Mouse (Mus musculus) monocyte, adult 59 days (primary cell): ENCODE measurements around the gene Bfar. TPM values are rescaled to one million over a fixed set of nuclear protein-coding genes. Genes with fewer than 3 reads are reported as not detected.

Source experiments
- total RNA-seq, 2 experiments: library from RNA; stranded (reverse); gene quantifications; one replicate each; pipeline ENCODE4 v1.2.4; 2023

Gene Bfar
- total RNA-seq = 10 to 100 TPM; 56.9 to 59.4 TPM

GRCm38 (mm10) chr16:13671685-13672385, at the start of gene Bfar, which contains the start of gene 3110001I22Rik:
Bfar (plus strand) TSS chr16:13671858.
3110001I22Rik (plus strand) TSS chr16:13671929.

DNA sequence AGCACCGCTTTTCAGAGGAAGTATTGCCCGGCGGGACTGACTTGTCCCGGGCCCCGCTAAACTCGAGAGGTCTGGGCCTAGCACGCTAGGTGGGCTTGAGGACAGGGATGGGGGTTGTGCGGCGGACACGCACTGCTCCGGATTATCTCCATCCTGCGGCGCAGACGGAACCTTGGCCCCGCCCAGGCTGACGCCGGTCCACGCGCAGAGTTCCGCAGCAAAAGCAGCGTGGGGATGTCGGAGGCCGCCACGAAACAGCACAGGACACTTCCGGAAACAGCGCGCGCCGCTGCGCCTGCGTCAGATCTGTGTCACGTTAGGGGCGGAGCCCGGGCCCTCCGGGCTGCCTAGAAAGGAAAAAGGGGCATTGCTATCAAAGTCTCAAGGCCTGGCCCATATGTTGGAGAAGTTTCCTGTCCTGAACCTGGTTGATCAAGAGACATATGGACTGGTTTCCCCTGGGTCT, 3.7 kb upstream of the Bfar start, which contains the start of gene Parn:
Parn (minus strand) TSS at position 293 of the 466 bp plus-strand sequence.

DNA sequence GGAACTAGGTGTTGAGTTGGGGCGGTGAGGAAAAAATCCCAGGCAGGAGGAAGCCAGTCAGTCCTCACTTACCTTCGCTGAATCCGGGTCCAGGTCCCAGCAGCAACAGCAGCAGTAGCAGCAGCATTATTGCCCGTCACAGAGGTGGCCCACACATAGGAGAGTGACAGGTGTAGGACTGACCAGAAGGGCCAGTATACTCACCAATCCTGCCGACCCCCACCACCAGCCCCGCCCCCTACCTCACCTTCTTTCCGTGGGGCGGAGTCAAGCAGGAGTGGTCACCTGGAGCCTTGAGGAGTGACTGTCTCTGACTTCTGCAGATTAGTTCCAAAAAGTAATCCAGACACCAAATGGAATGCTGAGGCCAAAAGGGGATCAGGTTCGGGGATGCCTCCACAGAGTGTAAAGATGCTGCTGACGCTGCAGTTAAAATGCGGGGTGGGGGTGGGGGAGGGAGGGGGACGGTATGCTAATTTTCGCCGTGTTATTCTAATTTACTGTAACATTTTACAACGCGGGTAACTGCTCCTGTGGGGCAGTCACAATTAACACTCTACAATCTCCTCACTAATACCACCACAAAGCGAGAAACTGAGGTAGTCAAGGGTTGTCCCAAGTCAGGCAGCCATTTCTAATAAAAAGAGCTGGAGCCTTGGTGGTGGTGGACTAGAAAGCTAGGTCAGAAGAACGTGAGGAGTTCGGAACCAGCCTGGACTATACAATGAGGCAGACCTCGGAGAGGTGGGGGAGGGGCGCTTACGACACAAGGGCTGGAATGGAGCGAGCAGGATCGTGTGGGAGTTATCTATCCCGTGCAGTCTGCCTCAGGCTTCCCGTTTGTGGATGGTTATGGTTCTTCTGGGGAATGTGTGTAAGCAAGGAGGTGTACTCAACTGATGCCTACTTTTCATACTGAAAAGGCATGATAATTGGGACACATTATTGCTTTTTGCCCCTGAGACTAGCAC, 58.9 kb downstream of the Bfar start, which contains the start of gene Pla2g10:
Pla2g10 (minus strand) TSS at position 699 of the 971 bp plus-strand sequence.

Other genes with a start within 250 kb of the Bfar start
- 10 to 100 TPM; 15.7 to 16.2 TPM for gene Parn, start 3.7 kb upstream of the Bfar start, total RNA-seq
- gene 3110001I22Rik, start 71 bp downstream of the Bfar start, total RNA-seq = 10 to 100 TPM; 19.6 to 19.8 TPM
- not detected for gene Pla2g10, start 59.1 kb downstream of the Bfar start, total RNA-seq
- 10 to 100 TPM; 18.6 to 19.4 TPM for gene Rrn3, start 108.8 kb downstream of the Bfar start, total RNA-seq
- 10 to 100 TPM; 52.1 to 53.9 TPM for gene Ntan1, start 147.0 kb downstream of the Bfar start, total RNA-seq
- 10 to 100 TPM; 67.7 to 69.0 TPM for gene Pdxdc1, start 231.3 kb downstream of the Bfar start, total RNA-seq
- 1 to 10 TPM in 1 of 2 experiments, under 1 TPM in 1; 0.76 to 1.8 TPM for gene Mpv17l, start 231.3 kb downstream of the Bfar start, total RNA-seq